Mouse (Mus musculus): ENCODE measurements at regions not wholly inside any gene's neighbourhood (a gene's known extent, or its start where the extent isn't known, plus 50 kb on each side); places are given as distances from the start of the nearest gene placed in this dataset.

DNA sequence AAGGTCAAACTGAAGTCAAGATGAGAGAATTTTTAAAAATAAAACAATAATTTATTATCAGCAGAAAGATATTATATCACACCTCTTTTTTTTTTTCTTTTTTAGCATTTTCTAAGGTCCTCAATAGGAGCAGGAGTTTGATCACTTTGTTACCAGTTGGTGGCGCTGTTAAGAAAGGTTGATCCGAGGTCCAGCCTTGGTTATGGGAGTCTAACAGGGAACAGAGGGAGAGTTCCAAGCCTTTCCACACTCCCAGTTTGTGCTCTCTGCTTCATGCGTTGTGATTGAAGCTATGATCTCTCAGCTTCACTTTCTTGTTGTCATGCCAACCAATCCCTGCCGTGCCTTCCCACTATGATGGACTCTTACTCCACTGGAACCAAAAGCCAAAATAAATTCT, 83.8 kb downstream of the Fam174a start:
- H3K9ac ChIP-seq (ENCODE audit: insufficient read depth, low read depth) = no peak overlapping the region
- H3K9me3 ChIP-seq (replicated peaks; ENCODE audit: low read length) = no peaks in the 10 kb centered on the region
- TF ChIP-seq CHD2 (IDR thresholded peaks at IDR 0.05; ENCODE audit: low read length) = no peak
- no peak for TF ChIP-seq CHD1 (IDR thresholded peaks at IDR 0.05; ENCODE audit: low read depth, low read length)
- TF ChIP-seq KAT2A (IDR thresholded peaks at IDR 0.05; ENCODE audit: insufficient replicate concordance, low read length) = no peak
- no peak for TF ChIP-seq MAX (IDR thresholded peaks at IDR 0.05; ENCODE audit: low read length)
- TF ChIP-seq ZNF384 (IDR thresholded peaks at IDR 0.05; ENCODE audit: low read depth, low read length) = peak; percentile 80
- TF ChIP-seq ELF1 (IDR thresholded peaks at IDR 0.05; ENCODE audit: low read depth, low read length) = no peak
- TF ChIP-seq HCFC1 (IDR thresholded peaks at IDR 0.05; ENCODE audit: low read depth, low read length) = no peak
- TF ChIP-seq BHLHE40 (IDR thresholded peaks at IDR 0.05; ENCODE audit: low read depth, low read length) = no peak
- TF ChIP-seq SIN3A (IDR thresholded peaks at IDR 0.05; ENCODE audit: low read length) = no peak
- no peak for TF ChIP-seq ZKSCAN1 (IDR thresholded peaks at IDR 0.05; ENCODE audit: borderline replicate concordance, low read depth, low read length)
- no peak for TF ChIP-seq ZMIZ1 (IDR thresholded peaks at IDR 0.05; ENCODE audit: low read depth, low read length)
- no peak for TF ChIP-seq RCOR1 (conservative IDR thresholded peaks at IDR 0.05; ENCODE audit: low read depth, low read length)
- no peak for TF ChIP-seq UBTF (IDR thresholded peaks at IDR 0.05; ENCODE audit: low read depth, low read length)
- TF ChIP-seq CTCF (conservative IDR thresholded peaks at IDR 0.05 in 1 of 2, IDR thresholded peaks at IDR 0.05 in 1 of 2; ENCODE audit: low read depth in 2 of 2, low read length in 2 of 2) = peak; percentile 24 to 73; a peak in 2 of 4 replicates
- TF ChIP-seq MXI1 (IDR thresholded peaks at IDR 0.05; ENCODE audit: low read depth, low read length) = no peak
- no peak for TF ChIP-seq E2F4 (IDR thresholded peaks at IDR 0.05; ENCODE audit: insufficient replicate concordance, low read depth, low read length)
- TF ChIP-seq USF2 (conservative IDR thresholded peaks at IDR 0.05; ENCODE audit: low read depth, low read length) = no peak
- TF ChIP-seq EP300 (IDR thresholded peaks at IDR 0.05; ENCODE audit: low read length) = no peak
- TF ChIP-seq MAZ (IDR thresholded peaks at IDR 0.05; ENCODE audit: low read depth, low read length) = no peak
- peak; percentile 72 for TF ChIP-seq SMC3 (IDR thresholded peaks at IDR 0.05; ENCODE audit: low read depth, low read length)
- no peak for TF ChIP-seq POLR2AphosphoS2 (IDR thresholded peaks at IDR 0.05; ENCODE audit: low read depth, low read length)
- TF ChIP-seq NRF1 (IDR thresholded peaks at IDR 0.05; ENCODE audit: low read depth, low read length) = no peak
- TF ChIP-seq NELFE (IDR thresholded peaks at IDR 0.05; ENCODE audit: low read depth, low read length) = no peak
- TF ChIP-seq JUND (conservative IDR thresholded peaks at IDR 0.05; ENCODE audit: low read depth, low read length) = no peak
- TF ChIP-seq RAD21 (IDR thresholded peaks at IDR 0.05; ENCODE audit: low read depth, low read length) = peak; percentile 72
- no peak for TF ChIP-seq MEF2A (IDR thresholded peaks at IDR 0.05; ENCODE audit: borderline replicate concordance, low read depth, low read length)
- TF ChIP-seq IRF4 (IDR thresholded peaks at IDR 0.05; ENCODE audit: low read depth, low read length) = peak; percentile 10; the same call in 1 of the 2 replicates
- no peak for TF ChIP-seq TBP (conservative IDR thresholded peaks at IDR 0.05; ENCODE audit: low read depth, low read length)
- no peak for TF ChIP-seq MYC (IDR thresholded peaks at IDR 0.05; ENCODE audit: low read depth, low read length)
- TF ChIP-seq USF1 (IDR thresholded peaks at IDR 0.05; ENCODE audit: low read depth, low read length) = no peak
- TF ChIP-seq TCF12 (IDR thresholded peaks at IDR 0.05; ENCODE audit: low read depth, low read length) = no peak
- TF ChIP-seq GABPA (IDR thresholded peaks at IDR 0.05; ENCODE audit: insufficient replicate concordance, low read depth, low read length) = no peak
- TF ChIP-seq ETS1 (conservative IDR thresholded peaks at IDR 0.05; ENCODE audit: low read depth, low read length) = no peak
- peak; percentile 72 for TF ChIP-seq ZC3H11A (IDR thresholded peaks at IDR 0.05; ENCODE audit: low read depth, low read length)
- TF ChIP-seq MAFK (IDR thresholded peaks at IDR 0.05; ENCODE audit: insufficient replicate concordance, low read length) = no peak
- no peak for TF ChIP-seq POLR2A (IDR thresholded peaks at IDR 0.05; ENCODE audit: low read depth, low read length)
- no peak for TF ChIP-seq JUN (IDR thresholded peaks at IDR 0.05; ENCODE audit: insufficient read depth, low read depth, low read length)
- no peak for TF ChIP-seq PAX5 (IDR thresholded peaks at IDR 0.05; ENCODE audit: low read length)
- in situ Hi-C loops (cut with MboI; ENCODE audit: low pct_ligation_motif_present, low pct_unique_long_range_greater_than_20kb, low sequenced_read_pairs) = loop anchor here (10.0 to 25.0 kb wide), 2 partner anchors 268 to 365 kb away; partner anchors contain the start of gene St8sia4
- H3K4me3 ChIP-seq (replicated peaks in 1 of 3; ENCODE audit: low read depth in 2 of 3, low read length in 2 of 3, poor library complexity in 1 of 3) = no peak overlapping the region
- no peaks in the 10 kb centered on the region for H3K79me2 ChIP-seq (replicated peaks; ENCODE audit: control insufficient read depth, extremely low read depth, insufficient read depth, poor library complexity, severe bottlenecking)
- DNase-seq (ENCODE audit: extremely low read depth) = peak; percentile 51
- dilution Hi-C loops (cut with MboI; ENCODE audit: extremely low pct_ligation_motif_present, extremely low pct_unique_long_range_greater_than_20kb, low sequenced_read_pairs) = no loop called here
- no peaks in the 10 kb centered on the region for H3K36me3 ChIP-seq (replicated peaks in 1 of 2; ENCODE audit: control insufficient read depth in 1 of 2, insufficient read depth in 1 of 2, low read length in 1 of 2)
- no peaks in the 10 kb centered on the region for H3K27me3 ChIP-seq (replicated peaks)
- no peak overlapping the region for H3K27ac ChIP-seq (ENCODE audit: insufficient read depth, low read depth)
- no peaks in the 10 kb centered on the region for H3K4me1 ChIP-seq (ENCODE audit: control insufficient read depth in 1 of 2, insufficient read depth in 2 of 2)
- no peak overlapping the region for H3K4me2 ChIP-seq (ENCODE audit: insufficient read depth, low read depth, poor library complexity, severe bottlenecking)
